Mouse (Mus musculus): ENCODE measurements at regions not wholly inside any gene's neighbourhood (a gene's known extent, or its start where the extent isn't known, plus 50 kb on each side); places are given as distances from the start of the nearest gene placed in this dataset.

DNA sequence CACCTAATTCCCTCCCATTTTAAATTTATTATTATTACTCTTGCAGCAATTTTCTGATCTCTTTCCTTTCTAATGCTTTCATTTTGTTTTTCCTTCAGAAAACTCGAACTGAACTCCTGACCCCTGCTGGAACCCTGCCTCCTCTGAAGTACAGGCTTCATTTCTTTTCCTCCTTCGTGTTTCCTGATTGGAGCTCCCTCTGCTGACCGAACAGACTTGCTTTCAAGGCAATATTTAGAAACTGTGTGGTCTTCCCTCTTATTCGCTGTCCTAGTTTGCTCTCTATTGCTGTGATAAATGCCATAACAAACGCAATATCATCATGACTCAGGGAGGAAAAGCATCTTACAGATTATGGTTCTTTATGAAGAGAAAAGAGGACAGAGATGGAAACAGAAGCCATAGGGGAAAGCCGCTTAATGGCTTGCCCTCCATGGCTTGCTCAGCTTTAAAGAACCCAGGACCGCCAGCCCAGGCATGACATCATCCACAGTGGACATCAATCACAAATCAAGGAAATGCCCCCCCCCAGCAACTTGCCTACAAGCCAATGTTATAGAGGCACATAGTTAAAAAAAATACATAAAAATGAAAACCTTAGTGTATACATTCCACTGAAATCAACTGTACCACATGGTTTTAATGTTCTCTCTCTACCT is 104.5 kb downstream of the Rbm43 start:
- WGBS, result 33% methylated on average over 7 of the region's 7 CpGs
- Histone ChIP-seq H3K9ac (no peak overlapping the region), H3K27me3 (no peaks in the 10 kb centered on the region), H3K9me3 (no peaks in the 10 kb centered on the region), H3K4me3 (no peak overlapping the region), H3K27ac (replicated peaks) (no peak overlapping the region), H3K4me1 (replicated peaks) (0 out of 2 replicates have a peak, but pooled peaks cover 5% of the 10 kb centered on the region), H3K36me3 (no peaks in the 10 kb centered on the region), H3K4me2 (no peak overlapping the region)
- ATAC-seq (ENCODE audit: low FRiP score, low read depth), result no peak

DNA sequence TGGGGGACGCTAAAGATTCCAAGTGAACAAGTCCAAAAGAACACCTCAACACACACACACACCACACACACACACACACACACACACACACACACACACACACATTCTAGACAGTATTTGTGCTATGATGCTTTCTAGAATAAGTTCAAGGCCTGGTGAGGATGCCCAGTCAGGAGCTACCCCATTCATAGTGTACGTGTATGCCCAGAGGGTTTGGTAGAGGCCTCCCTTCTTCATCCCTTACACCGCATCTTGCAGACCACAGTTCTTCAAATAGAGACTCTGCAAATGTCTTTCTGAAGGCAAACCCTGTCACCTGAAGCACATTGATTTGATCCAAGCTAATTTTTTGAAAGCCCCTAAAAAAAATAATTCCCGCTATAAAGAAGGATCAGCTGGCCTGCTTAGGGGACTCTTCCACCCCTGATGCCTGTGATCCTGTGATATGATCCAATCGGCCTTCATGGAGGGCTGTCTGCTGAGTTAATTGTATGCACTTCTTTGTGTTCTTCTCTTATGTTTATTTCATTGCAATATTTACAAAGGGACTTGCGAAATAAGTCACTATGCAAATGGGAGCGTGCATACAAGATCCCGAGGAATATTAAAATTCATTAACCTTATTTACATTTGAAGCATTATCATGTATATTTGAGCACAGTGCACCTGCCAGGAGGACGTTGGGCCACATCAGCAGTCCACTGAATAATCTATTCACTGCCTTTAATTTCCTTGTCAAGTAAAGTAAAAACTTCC is 103.8 kb downstream of the Rbm43 start:
- H3K9ac ChIP-seq, result no peak overlapping the region
- no peak overlapping the region for H3K4me3 ChIP-seq
- H3K36me3 ChIP-seq, result no peaks in the 10 kb centered on the region
- H3K4me2 ChIP-seq, result no peak overlapping the region
- H3K27me3 ChIP-seq, result no peaks in the 10 kb centered on the region
- 0 out of 2 replicates have a peak, but pooled peaks cover 5% of the 10 kb centered on the region for H3K4me1 ChIP-seq (replicated peaks)
- H3K27ac ChIP-seq (replicated peaks), result no peak overlapping the region
- ATAC-seq (ENCODE audit: low FRiP score, low read depth), result no peak
- 34% methylated on average over 9 of the region's 9 CpGs for WGBS
- no peaks in the 10 kb centered on the region for H3K9me3 ChIP-seq

DNA sequence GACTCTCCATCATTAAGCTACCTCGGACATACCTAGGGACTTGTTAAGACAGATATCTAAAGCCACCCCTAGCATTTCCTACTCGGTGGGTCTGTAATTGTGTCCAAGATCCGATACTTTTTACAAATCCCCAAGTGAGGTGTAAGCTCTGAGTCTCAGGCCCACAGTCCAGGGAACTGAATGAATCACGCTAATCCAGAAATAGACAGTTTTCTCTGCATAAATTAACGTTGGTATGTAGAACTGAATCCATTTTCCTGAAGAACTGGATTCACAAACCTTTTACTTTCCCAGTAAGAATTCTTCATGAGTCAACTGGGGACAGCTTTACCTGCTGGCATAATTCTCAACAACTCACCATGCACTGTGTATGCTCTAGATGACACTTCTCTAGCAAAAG is 97.1 kb downstream of the Rbm43 start:
- Histone ChIP-seq H3K4me3 (no peak overlapping the region), H3K9me3 (no peaks in the 10 kb centered on the region), H3K4me2 (no peak overlapping the region), H3K27ac (replicated peaks) (no peak overlapping the region), H3K4me1 (replicated peaks) (no peaks in the 10 kb centered on the region), H3K36me3 (no peaks in the 10 kb centered on the region), H3K27me3 (no peaks in the 10 kb centered on the region), H3K9ac (no peak overlapping the region)
- no peak for ATAC-seq (ENCODE audit: low FRiP score, low read depth)
- WGBS, result 83% methylated on average over 5 of the region's 5 CpGs

DNA sequence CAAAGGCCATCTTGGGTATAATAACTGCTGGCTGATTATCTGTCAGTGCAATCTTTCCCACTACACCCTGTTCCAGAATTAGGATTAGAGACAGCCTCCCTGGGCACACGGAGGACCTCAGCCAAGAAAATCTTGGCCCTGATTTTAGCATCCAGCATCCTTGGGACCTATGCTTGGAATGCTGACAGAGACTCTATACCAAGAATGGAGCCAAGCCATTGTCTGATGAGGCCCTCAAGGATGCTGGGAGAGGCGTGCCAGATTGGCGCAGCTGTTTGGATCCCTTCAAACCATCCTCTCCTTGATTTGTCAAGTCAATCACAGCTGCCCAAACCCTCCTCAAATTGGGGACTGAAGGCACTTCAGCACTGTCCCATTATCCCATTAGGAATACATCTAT is 94.2 kb downstream of the Rbm43 start:
- H3K9me3 ChIP-seq, result no peaks in the 10 kb centered on the region
- ATAC-seq (ENCODE audit: low FRiP score, low read depth), result peak; percentile 71
- no peak overlapping the region for H3K27ac ChIP-seq (replicated peaks)
- no peaks in the 10 kb centered on the region for H3K36me3 ChIP-seq
- WGBS, result 71% methylated on average over 3 of the region's 3 CpGs
- H3K27me3 ChIP-seq, result no peaks in the 10 kb centered on the region
- H3K4me1 ChIP-seq (replicated peaks), result no peaks in the 10 kb centered on the region
- H3K4me3 ChIP-seq, result no peak overlapping the region
- H3K4me2 ChIP-seq, result no peak overlapping the region
- H3K9ac ChIP-seq, result no peak overlapping the region

DNA sequence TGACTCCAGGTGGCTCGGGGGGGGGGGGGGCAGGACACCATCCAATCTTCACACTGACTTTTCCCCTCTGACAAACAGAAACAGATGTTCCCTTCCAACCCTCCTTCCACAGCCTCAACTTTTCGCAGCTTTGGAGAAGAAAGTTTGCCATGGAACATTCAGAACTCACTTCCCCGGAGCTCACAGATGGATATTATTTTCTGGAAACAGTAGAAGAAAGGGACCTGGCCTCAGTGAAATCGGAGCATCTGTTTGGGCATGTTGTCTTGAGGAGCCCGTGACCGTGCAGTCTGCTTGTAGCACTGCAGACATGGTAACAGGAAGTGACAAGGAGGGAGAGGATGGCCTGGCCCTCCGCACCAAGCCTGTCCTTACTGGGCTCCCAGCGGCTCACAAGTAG is 90.1 kb downstream of the Rbm43 start:
- Histone ChIP-seq H3K4me2 (no peak overlapping the region), H3K36me3 (no peaks in the 10 kb centered on the region), H3K9me3 (no peaks in the 10 kb centered on the region), H3K4me3 (no peak overlapping the region), H3K27me3 (no peaks in the 10 kb centered on the region), H3K27ac (replicated peaks) (no peak overlapping the region), H3K4me1 (replicated peaks) (no peaks in the 10 kb centered on the region), H3K9ac (no peak overlapping the region)
- no peak for ATAC-seq (ENCODE audit: low FRiP score, low read depth)
- 79% methylated on average over 8 of the region's 8 CpGs for WGBS

DNA sequence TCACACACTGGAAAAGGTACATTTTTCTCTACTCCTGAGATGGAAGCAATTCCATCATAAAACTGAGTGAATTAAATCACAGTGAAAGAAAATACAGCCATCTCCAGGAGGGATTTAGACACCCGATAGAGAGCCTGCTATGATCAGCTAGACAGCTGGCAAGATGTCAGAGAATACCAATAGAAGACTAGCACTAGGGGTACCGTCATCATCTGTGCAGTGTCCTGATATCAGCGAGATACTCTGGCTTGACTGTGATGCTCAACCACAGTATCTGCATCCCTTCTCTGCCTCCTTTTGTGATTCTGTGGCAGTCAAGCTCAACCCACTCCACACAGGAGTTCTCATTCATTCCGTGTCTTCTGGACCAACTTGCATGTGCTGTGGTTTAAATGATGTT is 87.4 kb downstream of the Rbm43 start:
- Histone ChIP-seq H3K9me3 (no peaks in the 10 kb centered on the region), H3K36me3 (no peaks in the 10 kb centered on the region), H3K4me2 (no peak overlapping the region), H3K27me3 (no peaks in the 10 kb centered on the region), H3K4me3 (no peak overlapping the region), H3K9ac (no peak overlapping the region), H3K27ac (replicated peaks) (no peak overlapping the region), H3K4me1 (replicated peaks) (no peaks in the 10 kb centered on the region)
- 46% methylated on average over 4 of the region's 4 CpGs for WGBS
- no peak for ATAC-seq (ENCODE audit: low FRiP score, low read depth)

DNA sequence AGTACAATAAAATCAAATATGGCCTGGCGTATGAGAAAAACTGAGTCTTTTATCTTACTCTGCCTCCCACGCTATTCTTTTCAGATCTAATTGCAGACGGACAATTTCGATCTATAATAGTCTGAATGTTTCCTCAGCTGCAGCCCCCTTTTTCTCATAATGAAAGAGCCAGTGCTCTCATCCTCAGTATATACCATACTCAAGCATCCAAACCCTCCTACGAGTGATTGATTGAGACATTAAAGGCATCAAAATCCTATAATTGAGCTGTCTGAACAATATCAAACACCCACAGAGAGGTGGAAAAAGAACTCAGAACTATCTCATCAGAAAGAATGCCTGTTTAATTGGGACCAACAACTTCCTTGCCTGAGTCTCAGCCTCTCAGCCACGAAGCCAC is 87.0 kb downstream of the Rbm43 start:
- no peak overlapping the region for H3K9ac ChIP-seq
- H3K9me3 ChIP-seq, result no peaks in the 10 kb centered on the region
- no peak overlapping the region for H3K4me2 ChIP-seq
- 70% methylated on average over 6 of the region's 6 CpGs for WGBS
- no peak overlapping the region for H3K27ac ChIP-seq (replicated peaks)
- no peaks in the 10 kb centered on the region for H3K4me1 ChIP-seq (replicated peaks)
- H3K4me3 ChIP-seq, result no peak overlapping the region
- no peak for ATAC-seq (ENCODE audit: low FRiP score, low read depth)
- H3K36me3 ChIP-seq, result no peaks in the 10 kb centered on the region
- no peaks in the 10 kb centered on the region for H3K27me3 ChIP-seq

DNA sequence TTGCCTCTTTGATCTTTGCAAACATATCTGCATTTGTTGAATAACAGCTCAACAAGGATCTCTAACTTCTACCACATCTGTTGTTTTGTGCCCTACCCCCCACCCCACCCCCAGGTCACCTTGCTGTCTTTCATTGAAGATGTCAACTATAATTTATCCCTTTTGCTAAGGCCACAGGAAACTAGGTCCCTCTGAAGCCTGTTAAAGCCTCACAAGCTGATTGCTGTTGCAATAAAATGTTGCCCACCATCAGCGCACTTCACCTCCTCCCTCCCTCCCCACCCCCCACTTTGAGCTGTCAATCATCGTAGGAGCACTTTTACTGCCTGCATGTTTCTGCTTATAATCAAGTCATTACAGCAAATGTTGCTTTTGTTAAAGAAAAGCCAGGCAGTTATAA is 86.5 kb downstream of the Rbm43 start:
- Histone ChIP-seq H3K36me3 (no peaks in the 10 kb centered on the region), H3K4me1 (replicated peaks) (no peaks in the 10 kb centered on the region), H3K9me3 (no peaks in the 10 kb centered on the region), H3K27me3 (no peaks in the 10 kb centered on the region), H3K9ac (no peak overlapping the region), H3K4me3 (no peak overlapping the region), H3K27ac (replicated peaks) (no peak overlapping the region), H3K4me2 (no peak overlapping the region)
- 48% methylated on average over 2 of the region's 2 CpGs for WGBS
- ATAC-seq (ENCODE audit: low FRiP score, low read depth), result no peak

DNA sequence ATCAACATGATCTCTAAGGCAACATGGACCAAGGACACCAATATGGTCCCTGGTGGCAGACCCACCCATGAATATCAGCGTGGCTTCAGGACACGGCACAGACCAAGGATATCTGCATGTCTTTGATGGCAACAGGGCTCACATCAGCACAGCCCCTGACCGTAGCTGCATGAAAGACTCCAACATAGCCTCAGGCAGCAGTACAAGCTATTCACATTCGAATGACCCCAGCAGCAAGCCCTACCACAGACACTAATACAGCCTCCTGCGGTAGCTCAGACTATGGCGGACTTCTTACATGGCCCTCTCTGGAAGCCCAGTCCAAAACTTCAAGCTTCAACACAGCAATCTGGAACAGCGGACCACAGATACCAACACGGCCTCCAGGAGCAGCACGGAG is 84.4 kb downstream of the Rbm43 start:
- H3K27me3 ChIP-seq, result no peaks in the 10 kb centered on the region
- ATAC-seq (ENCODE audit: low FRiP score, low read depth), result no peak
- no peak overlapping the region for H3K4me3 ChIP-seq
- no peak overlapping the region for H3K9ac ChIP-seq
- no peaks in the 10 kb centered on the region for H3K4me1 ChIP-seq (replicated peaks)
- no peak overlapping the region for H3K27ac ChIP-seq (replicated peaks)
- WGBS, result 82% methylated on average over 9 of the region's 9 CpGs
- H3K9me3 ChIP-seq, result no peaks in the 10 kb centered on the region
- no peaks in the 10 kb centered on the region for H3K36me3 ChIP-seq
- no peak overlapping the region for H3K4me2 ChIP-seq

DNA sequence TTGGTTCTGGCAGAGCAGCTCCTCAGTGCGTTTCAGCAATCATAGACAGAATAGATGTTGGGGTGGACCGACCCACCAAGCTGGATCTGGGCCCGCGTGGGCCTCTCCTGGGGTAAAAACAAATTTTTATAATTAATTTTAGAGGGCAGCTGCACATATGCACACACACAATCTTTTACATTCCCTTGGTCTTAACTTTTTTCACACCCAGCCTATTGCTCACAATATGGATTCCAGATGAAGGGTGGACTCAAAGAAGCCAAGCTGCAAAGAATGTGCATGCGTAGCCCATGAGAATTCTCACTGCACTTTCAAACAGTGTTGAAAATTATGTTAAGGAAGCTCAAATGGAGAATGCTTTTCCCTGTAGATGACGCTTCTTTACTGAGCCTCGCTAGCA is 83.3 kb downstream of the Rbm43 start:
- Histone ChIP-seq H3K9ac (no peak overlapping the region), H3K4me1 (replicated peaks) (no peaks in the 10 kb centered on the region), H3K27ac (replicated peaks) (no peak overlapping the region), H3K4me3 (no peak overlapping the region), H3K9me3 (no peaks in the 10 kb centered on the region), H3K27me3 (no peaks in the 10 kb centered on the region), H3K4me2 (no peak overlapping the region), H3K36me3 (no peaks in the 10 kb centered on the region)
- ATAC-seq (ENCODE audit: low FRiP score, low read depth), result no peak
- 94% methylated on average over 7 of the region's 7 CpGs for WGBS

DNA sequence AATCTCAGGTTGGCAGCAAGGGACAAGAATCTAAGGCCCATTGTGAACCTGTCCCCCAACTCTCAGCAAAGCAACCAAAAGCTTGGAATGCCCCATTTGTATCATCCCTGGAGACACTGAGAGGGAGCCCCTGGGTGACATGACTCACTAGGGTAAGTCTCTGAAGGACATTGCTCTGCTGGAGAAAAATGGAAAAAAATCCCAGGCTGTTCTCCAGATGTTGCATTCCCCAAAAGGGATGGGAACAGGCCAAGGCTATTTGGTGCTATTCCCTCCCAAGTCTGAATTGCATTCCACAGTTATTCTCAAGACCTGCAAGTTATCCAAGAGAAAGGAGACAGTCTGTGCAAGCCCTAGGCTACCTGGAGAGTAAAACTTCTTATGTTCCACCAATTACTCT is 77.7 kb downstream of the Rbm43 start:
- Histone ChIP-seq H3K4me2 (no peak overlapping the region), H3K4me1 (replicated peaks) (no peaks in the 10 kb centered on the region), H3K27me3 (no peaks in the 10 kb centered on the region), H3K27ac (replicated peaks) (no peak overlapping the region), H3K4me3 (no peak overlapping the region), H3K9me3 (no peaks in the 10 kb centered on the region), H3K9ac (no peak overlapping the region), H3K36me3 (no peaks in the 10 kb centered on the region)
- ATAC-seq (ENCODE audit: low FRiP score, low read depth), result no peak

DNA sequence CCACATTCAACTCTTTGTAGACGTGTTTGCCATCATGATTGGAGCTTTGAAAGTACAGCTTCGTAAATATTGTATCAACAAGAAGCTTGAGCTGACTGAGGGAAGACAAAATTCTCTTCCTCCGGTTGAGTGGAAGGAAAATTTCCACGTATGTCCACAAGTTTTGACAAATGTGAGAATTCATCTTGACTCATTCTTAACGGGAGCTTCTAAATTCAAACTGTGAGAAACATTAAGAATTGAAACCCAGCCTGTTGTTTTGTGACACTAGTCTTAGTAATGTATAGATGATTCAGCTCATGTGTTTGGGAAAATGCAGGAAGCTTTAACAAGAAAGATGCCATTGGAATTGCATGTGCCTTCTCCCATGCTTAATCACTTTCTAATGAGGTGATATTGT is 68.9 kb downstream of the Rbm43 start:
- Histone ChIP-seq H3K27ac (replicated peaks) (no peak overlapping the region), H3K36me3 (no peaks in the 10 kb centered on the region), H3K4me1 (replicated peaks) (no peaks in the 10 kb centered on the region), H3K9me3 (no peaks in the 10 kb centered on the region), H3K4me3 (no peak overlapping the region), H3K4me2 (no peak overlapping the region), H3K9ac (no peak overlapping the region), H3K27me3 (no peaks in the 10 kb centered on the region)
- ATAC-seq (ENCODE audit: low FRiP score, low read depth), result no peak
- WGBS, result 85% methylated on average over 5 of the region's 5 CpGs
